ENCODE assay signal across 32 mouse cellular contexts in genomic region chr3:42738910-42739309, GRCm38 (mm10).
"Had no signal": no experiment of that assay in that cellular context is flagged by ENCODE, and none has a peak within 500 bp of the region (broad histone marks: within the 10 kb centered on the region; RNA-seq: fewer than 3 reads in every experiment).

No protein-coding gene starts in this region.

- DNase-seq: heart, postnatal 10 days; heart, postnatal 14 days; heart, postnatal 36 days; heart, postnatal 4 days; kidney, adult 11 months; kidney, adult 18-20 months; kidney, adult 2 months; kidney, adult 8-10 months; kidney, adult 9 months; kidney, postnatal 10 days; kidney, postnatal 14 days; kidney, postnatal 25 days; kidney, postnatal 36 days; kidney, postnatal 4 days; layer of hippocampus, adult 9-11 months; layer of hippocampus, postnatal 36 days had no signal

- H3K4me1 ChIP-seq: heart, embryonic 10.5 days; heart, embryonic 12.5 days; heart, embryonic 13.5 days; heart, embryonic 15.5 days; hindbrain, embryonic 10.5 days; hindbrain, embryonic 12.5 days; hindbrain, embryonic 13.5 days; hindbrain, embryonic 15.5 days; intestine, embryonic 15.5 days; kidney, embryonic 15.5 days had no signal

- H3K9ac ChIP-seq: heart, embryonic 12.5 days; heart, embryonic 13.5 days; heart, embryonic 15.5 days; hindbrain, embryonic 12.5 days; hindbrain, embryonic 13.5 days; hindbrain, embryonic 14.5 days; hindbrain, embryonic 15.5 days; intestine, embryonic 15.5 days; kidney, embryonic 15.5 days had no signal

- H3K4me2 ChIP-seq: heart, embryonic 11.5 days; heart, embryonic 12.5 days; heart, embryonic 13.5 days; heart, embryonic 15.5 days; hindbrain, embryonic 12.5 days; hindbrain, embryonic 13.5 days; hindbrain, embryonic 14.5 days; hindbrain, embryonic 15.5 days; intestine, embryonic 15.5 days; kidney, embryonic 15.5 days had no signal

- H3K27me3 ChIP-seq: heart, embryonic 12.5 days; heart, embryonic 13.5 days; heart, embryonic 15.5 days; hindbrain, embryonic 12.5 days; hindbrain, embryonic 13.5 days; hindbrain, embryonic 15.5 days; intestine, embryonic 15.5 days; kidney, embryonic 15.5 days had no signal

- H3K4me3 ChIP-seq: heart, embryonic 10.5 days; heart, embryonic 12.5 days; heart, embryonic 13.5 days; heart, embryonic 15.5 days; hindbrain, embryonic 10.5 days; hindbrain, embryonic 12.5 days; hindbrain, embryonic 13.5 days; hindbrain, embryonic 15.5 days; intestine, embryonic 15.5 days; kidney, embryonic 15.5 days; layer of hippocampus, adult 2 months; left cerebral cortex, adult 2 months had no signal

- H3K9me3 ChIP-seq: heart, embryonic 10.5 days; heart, embryonic 12.5 days; heart, embryonic 15.5 days; hindbrain, embryonic 10.5 days; hindbrain, embryonic 12.5 days; hindbrain, embryonic 13.5 days; hindbrain, embryonic 15.5 days; intestine, embryonic 15.5 days; kidney, embryonic 15.5 days had no signal

- H3K27ac ChIP-seq: heart, embryonic 10.5 days; heart, embryonic 13.5 days; heart, embryonic 15.5 days; hindbrain, embryonic 10.5 days; hindbrain, embryonic 12.5 days; hindbrain, embryonic 13.5 days; hindbrain, embryonic 14.5 days; hindbrain, embryonic 15.5 days; hindbrain, postnatal 0 days; intestine, embryonic 15.5 days; kidney, embryonic 15.5 days; kidney, postnatal 0 days; layer of hippocampus, adult 2 months; left cerebral cortex, adult 2 months had no signal

- H3K36me3 ChIP-seq: heart, embryonic 10.5 days; heart, embryonic 12.5 days; heart, embryonic 13.5 days; heart, embryonic 15.5 days; hindbrain, embryonic 10.5 days; hindbrain, embryonic 12.5 days; hindbrain, embryonic 13.5 days; hindbrain, embryonic 15.5 days; intestine, embryonic 15.5 days; kidney, embryonic 15.5 days had no signal
